Mouse (Mus musculus): Measurements from ENCODE around the gene Mmp20. TPM values are rescaled to one million over a fixed set of nuclear protein-coding genes. Genes with fewer than 3 reads are reported as not detected.

The Mmp20 gene
- not detected in 2 replicates for polyA plus RNA-seq (2015; fragmentation: Nextera tagmentation; extraction: Ambion mirVana)

- Histone ChIP-seq H3K4me3 (ENCODE audit: low read depth, low read length) (no peak within 1 kb of the TSS), H3K4me1 (ENCODE audit: insufficient read depth) (no peaks in the 10 kb centered on the region), H3K4me2 (ENCODE audit: low read depth, low read length) (no peak within 1 kb of the TSS), H3K27ac (ENCODE audit: low read depth) (no peak within 1 kb of the TSS), H3K36me3 (replicated peaks; ENCODE audit: insufficient read depth, low read length) (no peaks in the 10 kb centered on the region), H3K27me3 (ENCODE audit: insufficient read depth, low read length) (no peaks in the 10 kb centered on the region), H3K9me3 (ENCODE audit: low read length) (no peaks in the 10 kb centered on the region), H3K9ac (replicated peaks) (no peak within 1 kb of the TSS)
- ATAC-seq (no peak), DNase-seq (no peak)
- TF ChIP-seq EP300 (IDR thresholded peaks at IDR 0.05; ENCODE audit: low read depth) (no peak), CTCF (IDR thresholded peaks at IDR 0.05; ENCODE audit: low read depth) (no peak)
These were observed at the start of gene Mmp20 for GRCm38 (mm10) chr9:7627931-7628330. Mmp20 (plus strand) TSS chr9:7628231.

DNA sequence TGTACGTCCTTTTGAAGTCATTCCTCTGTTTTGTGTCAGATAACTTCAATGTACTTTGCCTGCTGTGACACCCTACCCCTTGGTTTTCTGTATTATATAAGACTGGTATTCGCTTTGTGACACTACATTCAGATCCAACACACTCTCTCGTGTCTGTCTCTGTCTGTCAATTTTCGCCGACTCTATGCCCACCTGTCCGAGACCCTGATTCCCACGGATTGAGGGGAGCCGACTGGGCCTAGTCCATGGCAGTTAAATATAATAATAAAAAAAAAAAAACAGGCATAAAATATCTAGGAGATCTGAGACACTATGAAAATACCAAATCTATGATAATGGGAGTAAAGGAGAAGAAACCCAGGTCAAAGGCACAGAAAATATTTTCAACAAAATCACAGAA, 38.0 kb upstream of the Mmp20 start:
- H3K4me1 ChIP-seq (ENCODE audit: insufficient read depth) = no peaks in the 10 kb centered on the region
- ATAC-seq = no peak
- no peak overlapping the region for H3K9ac ChIP-seq (replicated peaks)
- no peak overlapping the region for H3K4me2 ChIP-seq (ENCODE audit: low read depth, low read length)
- H3K9me3 ChIP-seq (ENCODE audit: low read length) = no peaks in the 10 kb centered on the region
- H3K27ac ChIP-seq (ENCODE audit: low read depth) = no peak overlapping the region
- 72% methylated on average over 8 of the region's 8 CpGs for WGBS (ENCODE audit: insufficient replicate concordance)
- no peaks in the 10 kb centered on the region for H3K36me3 ChIP-seq (replicated peaks; ENCODE audit: insufficient read depth, low read length)
- H3K27me3 ChIP-seq (ENCODE audit: insufficient read depth, low read length) = no peaks in the 10 kb centered on the region
- TF ChIP-seq EP300 (IDR thresholded peaks at IDR 0.05; ENCODE audit: low read depth) (no peak), CTCF (IDR thresholded peaks at IDR 0.05; ENCODE audit: low read depth) (no peak)
- no peak overlapping the region for H3K4me3 ChIP-seq (ENCODE audit: low read depth, low read length)
- DNase-seq = no peak

DNA sequence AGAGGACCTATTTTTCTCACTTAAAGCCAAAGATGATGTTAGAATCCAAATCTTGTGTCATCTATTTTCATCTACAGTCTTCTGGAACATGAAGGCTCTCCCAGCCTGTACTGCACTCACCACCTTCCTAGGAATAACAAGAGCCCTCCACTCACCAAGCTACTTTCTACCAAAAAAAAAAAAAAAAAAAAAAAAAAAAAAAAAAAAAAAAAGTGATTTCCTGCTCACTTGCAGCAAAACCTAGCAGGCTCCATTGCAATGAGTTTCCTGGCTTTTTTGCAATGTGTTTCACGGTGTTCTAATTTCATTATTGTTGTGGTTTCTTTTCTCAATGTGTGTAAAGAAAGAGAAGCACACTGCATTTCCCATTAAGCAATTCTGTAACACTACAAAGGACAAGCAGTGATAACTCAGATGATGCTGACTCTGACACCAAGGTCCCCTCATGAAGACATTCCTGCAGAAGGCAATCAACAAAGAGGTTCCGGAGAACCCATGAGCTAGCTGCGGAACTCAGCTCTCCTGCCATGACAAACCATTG, 34.7 kb upstream of the Mmp20 start:
- peak; percentile 66 for TF ChIP-seq EP300 (IDR thresholded peaks at IDR 0.05; ENCODE audit: low read depth)
- TF ChIP-seq CTCF (IDR thresholded peaks at IDR 0.05; ENCODE audit: low read depth) = no peak
- DNase-seq (no peak), ATAC-seq (no peak)
- H3K9me3 ChIP-seq (ENCODE audit: low read length) = no peaks in the 10 kb centered on the region
- no peaks in the 10 kb centered on the region for H3K4me1 ChIP-seq (ENCODE audit: insufficient read depth)
- H3K27ac ChIP-seq (ENCODE audit: low read depth) = no peak overlapping the region
- no peak overlapping the region for H3K4me3 ChIP-seq (ENCODE audit: low read depth, low read length)
- 80% methylated on average over 3 of the region's 3 CpGs for WGBS (ENCODE audit: insufficient replicate concordance)
- no peak overlapping the region for H3K9ac ChIP-seq (replicated peaks)
- no peaks in the 10 kb centered on the region for H3K27me3 ChIP-seq (ENCODE audit: insufficient read depth, low read length)
- H3K4me2 ChIP-seq (ENCODE audit: low read depth, low read length) = no peak overlapping the region
- H3K36me3 ChIP-seq (replicated peaks; ENCODE audit: insufficient read depth, low read length) = no peaks in the 10 kb centered on the region

DNA sequence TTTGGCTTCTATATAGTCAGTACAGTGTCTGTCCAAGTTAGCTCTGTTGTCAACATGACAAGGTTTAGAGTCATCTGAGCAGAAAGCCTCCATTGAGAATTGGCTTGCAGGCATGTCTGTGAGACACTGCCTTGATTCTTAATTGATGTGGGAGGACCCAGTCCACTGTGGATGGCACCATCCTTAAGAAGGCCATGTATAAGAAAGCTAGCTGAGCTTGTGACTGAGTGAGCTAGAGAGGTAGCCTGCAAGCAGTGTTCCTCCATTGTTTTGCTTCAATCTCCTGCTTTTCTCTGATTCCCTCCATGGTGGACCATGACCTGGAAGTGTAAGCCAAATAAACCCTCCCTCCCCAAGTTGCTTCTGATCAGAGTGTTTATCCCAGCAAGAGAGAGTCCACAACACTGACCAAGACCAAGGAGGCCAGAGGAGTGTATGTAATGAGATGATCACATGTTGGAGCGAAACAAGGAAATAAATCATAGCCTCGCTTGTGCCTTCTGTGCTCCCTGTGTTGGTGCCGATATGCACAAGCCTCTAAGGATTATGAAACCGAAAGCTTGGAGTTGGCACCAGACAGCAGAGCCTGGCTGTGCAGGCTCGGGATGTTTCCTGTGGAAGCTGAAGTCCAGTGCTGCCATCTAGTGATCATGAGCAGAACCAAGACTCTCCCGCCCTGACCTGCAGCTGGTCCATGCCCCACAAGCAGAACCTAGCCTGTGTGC, 33.1 kb upstream of the Mmp20 start:
- ATAC-seq (peak; percentile 98), DNase-seq (peak; percentile 80)
- Histone ChIP-seq H3K27me3 (ENCODE audit: insufficient read depth, low read length) (no peaks in the 10 kb centered on the region), H3K9ac (replicated peaks) (no peak overlapping the region; the same call in 1 of the 2 replicates), H3K36me3 (replicated peaks; ENCODE audit: insufficient read depth, low read length) (no peaks in the 10 kb centered on the region), H3K4me3 (ENCODE audit: low read depth, low read length) (peak overlapping the region; percentile 39), H3K27ac (ENCODE audit: low read depth) (peak overlapping the region; percentile 37), H3K4me1 (ENCODE audit: insufficient read depth) (no peaks in the 10 kb centered on the region), H3K9me3 (ENCODE audit: low read length) (no peaks in the 10 kb centered on the region), H3K4me2 (ENCODE audit: low read depth, low read length) (peak overlapping the region; percentile 58)
- 8% methylated on average over 6 of the region's 6 CpGs for WGBS (ENCODE audit: insufficient replicate concordance)
- TF ChIP-seq CTCF (IDR thresholded peaks at IDR 0.05; ENCODE audit: low read depth) (peak; percentile 94), EP300 (IDR thresholded peaks at IDR 0.05; ENCODE audit: low read depth) (no peak)

DNA sequence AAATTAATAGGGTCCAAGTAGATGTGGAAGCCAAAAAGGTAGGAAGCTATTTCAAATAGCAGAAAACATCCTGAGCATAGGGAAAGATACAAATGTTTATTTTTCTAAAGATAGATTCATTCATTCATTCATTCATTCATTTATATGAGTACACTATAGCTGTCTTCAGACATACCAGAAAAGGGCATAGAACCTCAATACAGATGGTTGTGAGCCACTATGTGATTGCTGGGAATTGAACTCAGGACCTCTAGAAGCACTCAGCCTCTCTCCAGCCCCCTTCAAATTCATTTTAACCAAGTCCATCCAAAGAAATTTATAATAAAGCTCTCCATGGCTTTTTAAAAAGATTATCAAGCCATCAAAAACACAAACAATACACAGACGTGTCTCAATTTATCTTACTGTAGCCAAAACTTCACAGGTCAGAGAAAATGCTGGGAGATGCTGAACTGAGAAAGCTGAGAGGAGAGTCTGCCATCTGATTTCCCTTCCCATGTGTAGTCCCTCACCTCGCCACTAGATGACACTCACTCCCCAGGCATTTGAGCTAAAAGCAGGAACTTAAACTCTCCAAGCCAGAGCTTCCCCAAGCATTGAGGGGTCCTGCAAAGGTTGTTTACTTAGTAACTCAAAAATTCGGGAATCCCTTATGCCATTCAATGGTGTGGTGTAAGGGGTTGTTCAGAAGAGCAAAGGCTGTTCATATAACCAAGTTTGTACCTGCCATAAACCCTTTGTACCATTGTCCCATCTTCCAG, 24.9 kb upstream of the Mmp20 start:
- no peak; the same call in 1 of the 2 replicates for ATAC-seq
- 2% methylated on average over 3 of the region's 3 CpGs for WGBS (ENCODE audit: insufficient replicate concordance)
- DNase-seq = peak; percentile 70
- Histone ChIP-seq H3K27ac (ENCODE audit: low read depth) (no peak overlapping the region), H3K27me3 (ENCODE audit: insufficient read depth, low read length) (no peaks in the 10 kb centered on the region), H3K4me1 (ENCODE audit: insufficient read depth) (no peaks in the 10 kb centered on the region), H3K9ac (replicated peaks) (no peak overlapping the region), H3K9me3 (ENCODE audit: low read length) (no peaks in the 10 kb centered on the region), H3K4me2 (ENCODE audit: low read depth, low read length) (no peak overlapping the region), H3K36me3 (replicated peaks; ENCODE audit: insufficient read depth, low read length) (no peaks in the 10 kb centered on the region), H3K4me3 (ENCODE audit: low read depth, low read length) (no peak overlapping the region)
- no peak for TF ChIP-seq EP300 (IDR thresholded peaks at IDR 0.05; ENCODE audit: low read depth)
- TF ChIP-seq CTCF (IDR thresholded peaks at IDR 0.05; ENCODE audit: low read depth) = peak; percentile 96

GRCm38 (mm10) chr9:7604005-7604404, 24.0 kb upstream of the Mmp20 start:
- 59% methylated on average over 6 of the region's 6 CpGs for WGBS (ENCODE audit: insufficient replicate concordance)
- no peaks in the 10 kb centered on the region for H3K4me1 ChIP-seq (ENCODE audit: insufficient read depth)
- no peak for ATAC-seq
- H3K27ac ChIP-seq (ENCODE audit: low read depth) = no peak overlapping the region
- DNase-seq = no peak
- no peak overlapping the region for H3K4me2 ChIP-seq (ENCODE audit: low read depth, low read length)
- H3K36me3 ChIP-seq (replicated peaks; ENCODE audit: insufficient read depth, low read length) = no peaks in the 10 kb centered on the region
- H3K27me3 ChIP-seq (ENCODE audit: insufficient read depth, low read length) = no peaks in the 10 kb centered on the region
- no peak overlapping the region for H3K9ac ChIP-seq (replicated peaks)
- no peak overlapping the region for H3K4me3 ChIP-seq (ENCODE audit: low read depth, low read length)
- H3K9me3 ChIP-seq (ENCODE audit: low read length) = no peaks in the 10 kb centered on the region
- TF ChIP-seq CTCF (IDR thresholded peaks at IDR 0.05; ENCODE audit: low read depth) (no peak), EP300 (IDR thresholded peaks at IDR 0.05; ENCODE audit: low read depth) (no peak)
